Mouse (Mus musculus) inflammation-experienced regulatory T-cells (primary cell): Measurements from ENCODE around the gene Gde1. TPM values are rescaled to one million over a fixed set of nuclear protein-coding genes. Genes with fewer than 3 reads are reported as not detected.

Experiments
- polyA plus RNA-seq, 2 experiments: library from polyadenylated mRNA; unstranded; fragments of 100-300 nt; shearing (Covaris generic); gene quantifications; one replicate each; pipeline ENCODE4 v1.2.1; 2017

The Gde1 gene
- polyA plus RNA-seq: 10 to 100 TPM; 46.8 to 58.0 TPM

DNA sequence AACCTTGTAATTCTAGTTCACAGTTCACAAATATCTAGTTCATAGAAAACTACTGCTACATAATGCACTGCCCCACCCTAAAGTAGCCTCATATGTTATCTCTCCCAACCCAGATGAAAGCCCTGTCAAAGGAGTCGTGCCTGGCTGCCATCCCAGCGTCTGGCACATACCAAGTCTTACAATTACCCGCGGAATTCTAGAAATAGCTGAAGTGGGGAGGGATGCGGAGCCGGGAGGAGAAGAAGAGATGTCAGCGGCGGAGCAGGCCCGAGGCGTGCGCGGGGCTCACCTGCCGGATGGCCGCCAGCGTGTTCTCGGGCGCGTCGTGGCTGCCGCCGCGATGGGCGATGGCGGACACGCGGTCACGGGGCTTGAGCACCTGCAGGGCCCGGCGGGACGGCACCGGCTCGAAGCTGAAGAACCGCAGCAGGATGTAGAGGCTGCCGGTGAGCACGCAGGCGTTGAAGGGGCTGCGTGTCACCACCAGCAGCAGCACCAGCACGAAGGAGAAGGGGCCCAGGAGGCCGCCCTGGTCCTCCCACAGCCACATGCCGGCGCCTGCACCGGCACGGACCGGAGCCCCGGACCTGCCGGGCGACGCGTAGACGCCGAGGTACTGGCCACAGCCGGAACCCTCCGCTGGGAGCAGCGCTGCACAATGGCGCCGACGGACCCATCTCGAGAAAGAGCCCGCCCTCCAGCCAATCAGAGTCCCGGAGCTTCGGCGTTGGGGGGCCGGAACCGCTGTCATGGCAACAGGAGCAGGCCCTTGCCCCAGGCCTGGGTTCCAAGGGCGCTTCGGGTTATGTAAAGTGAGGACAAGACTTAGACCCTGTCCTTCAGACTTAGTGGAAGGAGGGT, at the start of gene Gde1:
TSS of gene Gde1 (minus strand) at position 678 of the 861 bp plus-strand sequence.

DNA sequence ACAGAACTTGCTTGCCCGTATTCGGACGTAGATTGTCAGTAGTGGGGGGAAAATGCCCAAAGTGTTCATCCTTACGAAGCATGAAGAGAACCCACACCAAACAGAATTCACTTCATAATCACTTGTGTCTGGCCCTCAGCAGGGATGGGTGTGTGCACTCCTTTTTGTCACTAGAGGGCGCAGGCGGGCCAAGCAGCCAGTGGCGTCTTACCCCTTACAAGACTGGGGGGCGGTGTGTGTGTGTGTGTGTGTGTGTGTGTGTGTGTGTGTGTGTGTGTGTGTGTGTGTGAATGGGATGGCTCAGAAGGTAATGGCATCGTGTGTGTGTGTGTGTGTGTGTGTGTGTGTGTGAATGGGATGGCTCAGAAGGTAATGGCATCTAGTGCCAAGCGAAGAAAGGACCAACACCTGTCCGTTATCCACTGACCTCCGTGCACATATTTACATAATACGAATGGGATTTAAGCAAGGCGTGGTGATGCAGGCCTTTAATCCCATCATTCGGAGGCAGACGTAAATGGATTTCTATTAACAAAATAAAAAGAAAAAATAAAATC, 34.5 kb upstream of the Gde1 start, which contains the start of gene Vps35l:
TSS of gene Vps35l (plus strand) at position 252 of the 557 bp plus-strand sequence.

DNA sequence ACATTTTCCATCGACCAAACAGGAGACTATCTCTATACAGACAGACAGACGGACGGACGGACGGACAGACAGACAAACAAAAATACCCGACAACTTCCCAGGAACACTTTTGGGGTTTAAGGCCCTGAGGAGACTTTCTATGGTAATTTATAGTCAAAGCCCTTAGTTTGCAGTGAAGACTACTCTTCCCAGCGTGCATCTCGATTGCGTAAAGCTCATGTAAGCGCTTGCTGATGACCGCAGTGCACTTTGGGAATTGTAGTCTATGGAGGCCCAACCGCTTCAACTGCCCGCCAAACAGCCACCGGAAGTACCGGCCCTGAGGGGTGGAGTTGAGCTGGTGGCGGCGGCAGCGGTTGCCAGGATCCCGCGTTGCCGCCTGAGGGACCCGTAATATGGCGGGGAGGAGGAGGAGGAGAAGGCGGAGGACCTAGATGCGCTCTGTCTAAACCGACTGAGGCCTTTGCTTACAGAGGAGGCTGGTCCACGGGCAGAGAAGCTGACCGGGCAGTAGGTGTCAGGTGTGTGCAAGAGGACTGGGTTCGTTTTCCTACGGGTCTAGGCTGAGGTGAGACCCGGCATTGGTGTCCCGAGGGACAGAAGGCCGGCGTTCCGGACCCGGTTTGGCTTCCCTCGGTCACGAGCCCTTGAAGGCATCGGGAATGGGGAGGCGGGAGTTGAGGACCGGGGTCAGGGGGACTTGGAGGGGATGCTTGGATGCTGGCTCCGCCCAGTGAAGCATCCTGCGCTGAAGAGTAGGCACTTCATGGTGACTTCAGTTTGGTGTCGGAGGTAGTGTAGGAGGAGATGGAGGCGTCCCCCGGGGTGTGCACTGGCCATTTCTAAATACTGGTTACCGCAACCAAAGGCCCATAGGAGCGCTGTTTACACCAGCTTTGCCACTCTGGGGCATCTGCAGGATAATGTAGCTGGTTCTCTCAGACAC, 6.9 kb upstream of the Gde1 start, which contains the start of gene Ccp110:
TSS of gene Ccp110 (plus strand) at position 325 of the 946 bp plus-strand sequence.

Other genes starting within 250 kb of the Gde1 start
- 1 to 10 TPM in 1 of 2 experiments, under 1 TPM in 1; 0.31 to 1.1 TPM for gene Itpripl2, start 213.8 kb downstream of the Gde1 start, polyA plus RNA-seq
- 10 to 100 TPM in 1 of 2 experiments, 1 to 10 TPM in 1; 9.6 to 13.9 TPM for gene Coq7, start 172.4 kb downstream of the Gde1 start, polyA plus RNA-seq
- under 1 TPM; 0.04 to 0.62 TPM for gene Tmc7, start 121.0 kb downstream of the Gde1 start, polyA plus RNA-seq
- gene Tmc5, start 108.5 kb downstream of the Gde1 start, polyA plus RNA-seq: under 1 TPM; 0.31 to 0.64 TPM
- 1 to 10 TPM; 5.1 to 9.0 TPM for gene Ccp110, start 6.8 kb upstream of the Gde1 start, polyA plus RNA-seq
- gene Vps35l, start 34.4 kb upstream of the Gde1 start, polyA plus RNA-seq: 10 to 100 TPM; 91.2 to 97.6 TPM
- under 1 TPM; 0.12 to 0.27 TPM for gene Iqck, start 150.0 kb upstream of the Gde1 start, polyA plus RNA-seq
- gene Knop1, start 150.5 kb upstream of the Gde1 start, polyA plus RNA-seq: 10 to 100 TPM; 32.4 to 34.7 TPM